ENCODE assay signal across 15 mouse cellular contexts in the genomic region with DNA sequence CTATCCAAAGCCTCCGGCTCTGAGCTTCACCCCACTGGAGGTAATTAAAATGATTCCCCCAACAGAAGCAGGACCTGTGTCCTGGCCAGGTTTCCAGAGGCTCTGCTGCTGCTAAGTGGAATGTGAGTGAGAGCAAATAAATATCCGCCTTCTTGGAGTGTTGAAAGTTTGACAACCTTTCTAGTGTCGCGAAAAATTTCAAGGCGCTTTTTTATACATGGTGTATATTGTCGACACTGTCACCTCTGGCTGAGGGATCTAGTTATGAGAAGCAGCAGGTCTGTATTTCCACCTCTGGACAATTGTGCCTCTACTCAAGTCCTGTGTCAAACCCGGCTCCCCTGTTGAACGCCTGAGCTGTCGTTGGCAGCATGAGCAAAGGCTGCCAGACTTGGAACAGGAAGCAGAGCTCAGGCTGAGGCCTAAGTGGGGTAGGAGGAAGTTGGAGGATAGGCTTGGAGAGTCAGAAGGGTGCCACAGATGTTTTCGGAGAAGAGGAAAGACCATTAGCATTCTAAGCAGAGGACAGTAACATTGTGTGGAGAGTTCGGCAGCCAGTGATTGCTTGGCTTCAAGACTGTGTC.
DNase-seq lines count a peak whose midpoint lies in the region; ATAC-seq lines count a peak whose summit lies in the region.
"Had no signal": no experiment of that assay in that cellular context is flagged by ENCODE, and none has a peak within 500 bp of the region (broad histone marks: within the 10 kb centered on the region; RNA-seq: fewer than 3 reads in every experiment).

No protein-coding gene starts in this region.

- H3K36me3 ChIP-seq in hindbrain, embryonic 10.5 days: no peaks in the 10 kb centered on the region
- H3K36me3 ChIP-seq in hindbrain, embryonic 16.5 days (ENCODE audit: control insufficient read depth, insufficient read depth, low read length): no peaks in the 10 kb centered on the region
- H3K36me3 ChIP-seq in limb, embryonic 10.5 days: no peaks in the 10 kb centered on the region
- H3K36me3 ChIP-seq: embryonic facial prominence, embryonic 15.5 days; forebrain, embryonic 15.5 days; liver, embryonic 15.5 days; midbrain, embryonic 12.5 days had no signal

- ATAC-seq in hindbrain, embryonic 16.5 days: no peak
- ATAC-seq: forebrain, embryonic 15.5 days had no signal

- no peak overlapping the region for H3K4me3 ChIP-seq in hindbrain, embryonic 10.5 days
- no peak overlapping the region for H3K4me3 ChIP-seq in hindbrain, embryonic 16.5 days (ENCODE audit: low read length)
- H3K4me3 ChIP-seq in limb, embryonic 10.5 days: no peak overlapping the region
- H3K4me3 ChIP-seq: embryonic facial prominence, embryonic 15.5 days; forebrain, embryonic 15.5 days; liver, embryonic 15.5 days; midbrain, embryonic 12.5 days had no signal

- H3K27ac ChIP-seq in hindbrain, embryonic 10.5 days: peak overlapping the region; percentile 40; the same call in 1 of the 2 replicates
- no peak overlapping the region for H3K27ac ChIP-seq in hindbrain, embryonic 16.5 days (ENCODE audit: low read depth, low read length)
- peak overlapping the region; percentile 3; the same call in 1 of the 2 replicates for H3K27ac ChIP-seq in limb, embryonic 10.5 days
- H3K27ac ChIP-seq: forebrain, embryonic 15.5 days; liver, embryonic 15.5 days; midbrain, embryonic 12.5 days had no signal

- no peaks in the 10 kb centered on the region for H3K27me3 ChIP-seq in hindbrain, embryonic 10.5 days (ENCODE audit: insufficient read depth, poor library complexity, severe bottlenecking)
- no peaks in the 10 kb centered on the region for H3K27me3 ChIP-seq in hindbrain, embryonic 16.5 days (replicated peaks; ENCODE audit: control insufficient read depth, insufficient read depth, low read length)
- H3K27me3 ChIP-seq in limb, embryonic 10.5 days (ENCODE audit: low read depth, poor library complexity, severe bottlenecking): peaks cover 34% of the 10 kb centered on the region
- H3K27me3 ChIP-seq: forebrain, embryonic 15.5 days; liver, embryonic 15.5 days had no signal

- 79% methylated on average over 11 of the region's 11 CpGs for WGBS in hindbrain, embryonic 10.5 days
- 71% methylated on average over 11 of the region's 11 CpGs for WGBS in hindbrain, embryonic 16.5 days
- WGBS in limb, embryonic 10.5 days: 68% methylated on average over 11 of the region's 11 CpGs

- no peak overlapping the region for H3K4me2 ChIP-seq in hindbrain, embryonic 16.5 days (ENCODE audit: low read length)
- H3K4me2 ChIP-seq: embryonic facial prominence, embryonic 15.5 days; forebrain, embryonic 15.5 days; liver, embryonic 15.5 days; midbrain, embryonic 12.5 days had no signal

- no peaks in the 10 kb centered on the region for H3K9me3 ChIP-seq in hindbrain, embryonic 10.5 days
- H3K9me3 ChIP-seq in hindbrain, embryonic 16.5 days (ENCODE audit: control insufficient read depth, low read length): no peaks in the 10 kb centered on the region
- H3K9me3 ChIP-seq in limb, embryonic 10.5 days (replicated peaks): no peaks in the 10 kb centered on the region
- H3K9me3 ChIP-seq: embryonic facial prominence, embryonic 15.5 days; forebrain, embryonic 15.5 days; liver, embryonic 15.5 days; midbrain, embryonic 12.5 days had no signal

- peaks cover 17% of the 10 kb centered on the region for H3K4me1 ChIP-seq in hindbrain, embryonic 10.5 days (replicated peaks)
- peaks cover 13% of the 10 kb centered on the region for H3K4me1 ChIP-seq in hindbrain, embryonic 16.5 days (ENCODE audit: control insufficient read depth, insufficient read depth, low read depth, low read length)
- H3K4me1 ChIP-seq in limb, embryonic 10.5 days: peaks cover 36% of the 10 kb centered on the region
- H3K4me1 ChIP-seq: liver, embryonic 15.5 days had no signal

- no peak for DNase-seq in hindbrain, embryonic 10.5 days (ENCODE audit: low spot score)
- peak; percentile 35 for DNase-seq in thymus, postnatal 4 days
- no peak for DNase-seq in thymus, postnatal 36 days
- no peak for DNase-seq in limb, embryonic 10.5 days (ENCODE audit: low spot score)
- no peak for DNase-seq in spleen, adult 12 weeks (ENCODE audit: low spot score)
- no peak for DNase-seq in urinary bladder, adult 2 months (ENCODE audit: low spot score)
- DNase-seq: cerebellum, adult 11 months; gastrocnemius, postnatal 14 days; kidney, postnatal 14 days; right cerebral cortex, postnatal 25 days had no signal

- H3K9ac ChIP-seq in hindbrain, embryonic 16.5 days (ENCODE audit: low read depth, low read length): no peak overlapping the region
- H3K9ac ChIP-seq: embryonic facial prominence, embryonic 15.5 days; forebrain, embryonic 15.5 days; liver, embryonic 15.5 days; midbrain, embryonic 12.5 days had no signal
